Mouse (Mus musculus): ENCODE results near the gene Krtap5-1. TPM values are rescaled to one million over a fixed set of nuclear protein-coding genes. Genes with fewer than 3 reads are reported as not detected.
A peak's percentile ranks its signal among the peaks of the same experiment; 100 is the strongest.
"Not testable (repeated sequence)": the region's sequence is repeated elsewhere in the genome, so short reads cannot be mapped to it uniquely, and the experiment has no call there.

Gene Krtap5-1
- not detected in 2 replicates for polyA plus RNA-seq (2015; fragmentation: Nextera tagmentation; extraction: Ambion mirVana)

DNA sequence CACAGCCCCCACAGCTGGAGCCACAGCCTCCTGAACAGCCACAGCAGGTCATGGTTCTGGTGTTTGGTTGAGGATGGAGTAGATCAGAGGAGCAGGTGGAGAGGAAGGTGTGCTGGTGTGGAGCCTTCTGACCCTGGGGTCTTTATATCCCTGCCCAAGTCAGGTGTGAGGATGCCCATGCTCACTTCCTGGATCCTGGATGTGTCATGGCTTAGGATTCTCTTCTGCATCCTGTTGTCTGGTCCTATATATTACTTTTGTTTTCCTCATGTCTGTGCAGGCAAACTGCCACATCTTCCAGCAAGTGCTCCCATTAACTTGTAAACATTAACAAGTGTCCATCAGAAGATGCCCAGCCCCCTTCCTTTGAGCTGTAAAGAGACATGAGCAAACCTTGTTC, at the start of gene Krtap5-1:
Gene Krtap5-1 (minus strand): TSS at position 101 of the 400 bp plus-strand sequence.
- ATAC-seq: not testable (repeated sequence)

DNA sequence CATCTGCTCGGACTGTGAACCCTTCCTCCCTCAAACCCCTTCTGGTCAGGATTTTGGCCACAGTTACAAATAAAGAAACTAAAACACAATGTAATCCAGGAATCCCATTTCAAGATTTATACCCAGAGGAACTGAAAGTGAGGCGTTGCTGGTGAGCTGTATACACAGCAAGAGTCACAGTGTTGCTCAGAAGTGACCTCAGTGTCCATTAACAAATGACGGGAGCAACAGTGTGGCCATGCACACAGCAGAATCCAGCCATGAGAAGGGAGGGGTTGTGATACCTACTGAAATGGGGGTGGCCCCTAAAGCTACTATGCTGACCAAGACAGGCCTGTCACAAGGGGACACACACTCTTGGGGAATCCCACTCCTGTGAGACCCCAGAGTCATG, 45.3 kb upstream of the Krtap5-1 start:
- WGBS: 67% methylated on average over 3 of the region's 3 CpGs
- H3K27ac ChIP-seq: no peak overlapping the region

More for the DNA sequence above, at the start of gene Krtap5-1:
- not testable (repeated sequence) for H3K27ac ChIP-seq; H3K9ac ChIP-seq; H3K4me1 ChIP-seq (replicated peaks); H3K36me3 ChIP-seq; H3K9me3 ChIP-seq; H3K27me3 ChIP-seq (replicated peaks); H3K4me2 ChIP-seq (replicated peaks); H3K4me3 ChIP-seq (replicated peaks)

GRCm38 (mm10) chr7:142341564-142342246, 44.8 kb upstream of the Krtap5-1 start:
- peak; percentile 85 for ATAC-seq
- peak overlapping the region; percentile 45; the same call in 1 of the 2 replicates for H3K27ac ChIP-seq

More for the DNA sequence above, 45.3 kb upstream of the Krtap5-1 start:
- Histone ChIP-seq H3K27me3 (replicated peaks) (no peaks in the 10 kb centered on the region), H3K36me3 (no peaks in the 10 kb centered on the region), H3K9me3 (no peaks in the 10 kb centered on the region), H3K4me3 (replicated peaks) (no peak overlapping the region), H3K4me1 (replicated peaks) (peaks cover 7% of the 10 kb centered on the region; the same call in 1 of the 2 replicates), H3K4me2 (replicated peaks) (no peak overlapping the region), H3K9ac (no peak overlapping the region)
- no peak for ATAC-seq

GRCm38 (mm10) chr7:142340269-142340970, 43.5 kb upstream of the Krtap5-1 start:
- H3K27me3 ChIP-seq (replicated peaks): no peaks in the 10 kb centered on the region
- no peak for ATAC-seq
- H3K4me3 ChIP-seq (replicated peaks): no peak overlapping the region
- peaks cover 7% of the 10 kb centered on the region; the same call in 1 of the 2 replicates for H3K4me1 ChIP-seq (replicated peaks)
- no peak overlapping the region for H3K4me2 ChIP-seq (replicated peaks)
- no peaks in the 10 kb centered on the region for H3K9me3 ChIP-seq
- 56% methylated on average over 10 of the region's 10 CpGs for WGBS
- no peaks in the 10 kb centered on the region for H3K36me3 ChIP-seq
- no peak overlapping the region for H3K9ac ChIP-seq
- H3K27ac ChIP-seq: no peak overlapping the region

More at GRCm38 (mm10) chr7:142341564-142342246, 44.8 kb upstream of the Krtap5-1 start:
- no peak overlapping the region for H3K4me3 ChIP-seq (replicated peaks)
- H3K36me3 ChIP-seq: no peaks in the 10 kb centered on the region
- no peak overlapping the region for H3K9ac ChIP-seq
- WGBS: 38% methylated on average over 10 of the region's 10 CpGs
- peaks cover 7% of the 10 kb centered on the region; the same call in 1 of the 2 replicates for H3K4me1 ChIP-seq (replicated peaks)
- no peaks in the 10 kb centered on the region for H3K9me3 ChIP-seq
- no peaks in the 10 kb centered on the region for H3K27me3 ChIP-seq (replicated peaks)
- peak overlapping the region; percentile 2; the same call in 1 of the 2 replicates for H3K4me2 ChIP-seq (replicated peaks)

GRCm38 (mm10) chr7:142335151-142335550, 38.2 kb upstream of the Krtap5-1 start:
- 84% methylated on average over 8 of the region's 8 CpGs for WGBS
- no peaks in the 10 kb centered on the region for H3K27me3 ChIP-seq (replicated peaks)
- H3K4me3 ChIP-seq (replicated peaks): no peak overlapping the region
- H3K4me1 ChIP-seq (replicated peaks): peaks cover 16% of the 10 kb centered on the region
- no peak overlapping the region for H3K4me2 ChIP-seq (replicated peaks)
- no peak overlapping the region for H3K9ac ChIP-seq
- no peaks in the 10 kb centered on the region for H3K9me3 ChIP-seq
- no peak overlapping the region for H3K27ac ChIP-seq
- no peak for ATAC-seq
- H3K36me3 ChIP-seq: no peaks in the 10 kb centered on the region

- H3K9me3 ChIP-seq: no peaks in the 10 kb centered on the region
- peaks cover 19% of the 10 kb centered on the region for H3K4me1 ChIP-seq (replicated peaks)
- H3K27ac ChIP-seq: no peak overlapping the region
- WGBS: 3% methylated on average over 3 of the region's 3 CpGs
- H3K4me3 ChIP-seq (replicated peaks): no peak overlapping the region
- no peaks in the 10 kb centered on the region for H3K27me3 ChIP-seq (replicated peaks)
- H3K9ac ChIP-seq: no peak overlapping the region
- H3K4me2 ChIP-seq (replicated peaks): no peak overlapping the region
- ATAC-seq: peak; percentile 78
- no peaks in the 10 kb centered on the region for H3K36me3 ChIP-seq
These were observed 37.3 kb upstream of the Krtap5-1 start for GRCm38 (mm10) chr7:142334246-142334645.

GRCm38 (mm10) chr7:142332741-142333140, 35.8 kb upstream of the Krtap5-1 start:
- H3K9ac ChIP-seq; H3K4me3 ChIP-seq (replicated peaks); H3K36me3 ChIP-seq; H3K9me3 ChIP-seq; ATAC-seq; H3K27ac ChIP-seq; H3K4me2 ChIP-seq (replicated peaks); H3K27me3 ChIP-seq (replicated peaks): not testable (repeated sequence)
- peaks cover 27% of the 10 kb centered on the region for H3K4me1 ChIP-seq (replicated peaks)
- 46% methylated on average over 5 of the region's 9 CpGs for WGBS

- no peak for ATAC-seq
- no peaks in the 10 kb centered on the region for H3K36me3 ChIP-seq
- no peaks in the 10 kb centered on the region for H3K9me3 ChIP-seq
- no peaks in the 10 kb centered on the region for H3K27me3 ChIP-seq (replicated peaks)
- no peak overlapping the region for H3K4me3 ChIP-seq (replicated peaks)
- 87% methylated on average over 4 of the region's 4 CpGs for WGBS
- H3K9ac ChIP-seq: no peak overlapping the region
- no peak overlapping the region for H3K4me2 ChIP-seq (replicated peaks)
- H3K27ac ChIP-seq: no peak overlapping the region
- H3K4me1 ChIP-seq (replicated peaks): peaks cover 37% of the 10 kb centered on the region
These were observed 34.4 kb upstream of the Krtap5-1 start for GRCm38 (mm10) chr7:142331281-142331680.

DNA sequence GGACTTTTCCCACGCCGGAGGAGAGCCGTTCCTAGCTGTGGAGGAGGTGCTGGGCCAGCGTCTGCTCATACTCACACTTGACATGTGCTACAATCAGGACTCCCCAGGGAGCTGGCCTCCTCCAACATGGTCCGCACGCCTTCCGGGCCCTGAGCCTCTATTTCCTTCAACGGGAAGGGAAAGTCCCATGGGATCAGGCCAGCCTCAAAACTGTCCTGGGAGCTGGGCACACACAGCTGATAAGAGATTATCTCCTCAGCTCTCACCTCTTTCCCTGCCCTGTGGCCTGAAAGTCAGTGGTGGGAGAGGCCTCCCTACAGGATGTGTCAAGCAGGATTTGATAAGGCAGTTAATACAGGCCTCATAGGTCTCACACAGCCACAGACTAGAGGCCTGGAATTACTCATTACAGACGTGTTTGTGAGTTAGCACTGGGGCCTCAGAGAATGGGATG, 33.4 kb upstream of the Krtap5-1 start:
- peak overlapping the region; percentile 61 for H3K27ac ChIP-seq
- no peaks in the 10 kb centered on the region for H3K36me3 ChIP-seq
- no peak overlapping the region for H3K9ac ChIP-seq
- H3K27me3 ChIP-seq (replicated peaks): no peaks in the 10 kb centered on the region
- H3K9me3 ChIP-seq: no peaks in the 10 kb centered on the region
- peaks cover 37% of the 10 kb centered on the region for H3K4me1 ChIP-seq (replicated peaks)
- WGBS: 28% methylated on average over 9 of the region's 9 CpGs
- H3K4me2 ChIP-seq (replicated peaks): no peak overlapping the region
- peak; percentile 74 for ATAC-seq
- no peak overlapping the region for H3K4me3 ChIP-seq (replicated peaks)

GRCm38 (mm10) chr7:142328507-142328906, 31.6 kb upstream of the Krtap5-1 start:
- WGBS: 49% methylated on average over 3 of the region's 3 CpGs
- peak; percentile 30 for ATAC-seq
- Histone ChIP-seq H3K4me3 (replicated peaks) (no peak overlapping the region), H3K9me3 (no peaks in the 10 kb centered on the region), H3K27me3 (replicated peaks) (no peaks in the 10 kb centered on the region), H3K36me3 (no peaks in the 10 kb centered on the region), H3K4me1 (replicated peaks) (peaks cover 30% of the 10 kb centered on the region), H3K4me2 (replicated peaks) (no peak overlapping the region; the same call in 1 of the 2 replicates), H3K9ac (no peak overlapping the region), H3K27ac (peak overlapping the region; percentile 56)

DNA sequence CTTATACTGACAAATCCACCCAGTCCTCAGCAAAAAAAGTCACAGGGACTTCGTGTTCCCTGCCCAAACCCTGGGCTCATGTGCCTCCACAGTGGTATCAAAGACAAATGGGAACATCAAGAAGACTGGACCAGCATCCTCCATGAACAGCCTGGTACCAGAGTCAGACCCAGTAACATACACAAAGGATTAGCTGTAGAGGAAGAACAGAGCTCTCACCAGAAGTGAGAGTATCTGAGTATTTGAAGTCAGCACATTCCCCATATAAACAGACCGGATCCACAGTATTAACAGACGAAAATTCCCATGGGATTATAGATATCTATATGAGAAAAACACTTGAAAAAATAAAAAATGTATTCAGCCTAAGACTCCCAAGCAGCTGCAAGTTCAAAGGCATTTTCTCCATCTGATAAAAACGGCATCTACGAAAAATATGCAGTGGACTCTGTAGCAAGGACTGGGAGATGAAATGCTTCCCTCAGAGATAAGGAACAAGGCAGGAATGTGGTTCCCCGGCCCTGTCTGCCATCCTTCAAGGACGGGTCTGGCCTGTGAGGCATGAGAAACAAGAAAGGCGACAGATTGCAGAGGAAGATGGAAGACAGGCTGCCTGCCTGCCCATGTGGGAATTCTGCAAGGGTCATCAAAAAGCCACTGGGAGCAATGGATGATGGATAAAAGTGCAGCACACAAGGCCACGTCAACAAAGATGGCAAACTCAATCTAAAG, 30.0 kb upstream of the Krtap5-1 start:
- Histone ChIP-seq H3K4me1 (replicated peaks) (peaks cover 30% of the 10 kb centered on the region), H3K27ac (peak overlapping the region; percentile 68), H3K4me2 (replicated peaks) (no peak overlapping the region), H3K9me3 (no peaks in the 10 kb centered on the region), H3K36me3 (no peaks in the 10 kb centered on the region), H3K27me3 (replicated peaks) (no peaks in the 10 kb centered on the region), H3K9ac (no peak overlapping the region), H3K4me3 (replicated peaks) (no peak overlapping the region)
- ATAC-seq: no peak
- WGBS: 21% methylated on average over 9 of the region's 9 CpGs

Data from intestine, embryonic 15.5 days (tissue).